Mouse (Mus musculus) heart, embryonic 11.5 days (tissue): ENCODE results near the gene Lgals2. TPM values are rescaled to one million over a fixed set of nuclear protein-coding genes. Genes with fewer than 3 reads are reported as not detected.

ENCODE experiments used
- ATAC-seq: fragments of 200-750 bp; cut with Nextera tagmentation; replicated peaks from 2 replicates; pipeline ENCODE4 v1.8.0; 2017; ENCODE audit warnings: moderate library complexity; ENCODE audit not compliant: insufficient number of reproducible peaks, low FRiP score, low TSS enrichment
- H3K27ac ChIP-seq: fragments of 300-500 bp; sonication (generic); 2 replicates; pipeline ENCODE4 v1.5.1; 2014; ENCODE audit warnings: mild to moderate bottlenecking, low read depth, low read length
- H3K27me3 ChIP-seq: fragments of 300-500 bp; sonication (generic); 2 replicates; pipeline ENCODE4 v1.6.1; 2014; ENCODE audit warnings: mild to moderate bottlenecking, low read length, mixed read lengths; ENCODE audit not compliant: control insufficient read depth, insufficient read depth
- H3K36me3 ChIP-seq: fragments of 300-500 bp; sonication (generic); 2 replicates; pipeline ENCODE4 v1.6.1; 2014; ENCODE audit warnings: mild to moderate bottlenecking, low read length, moderate library complexity, mixed read lengths; ENCODE audit not compliant: control insufficient read depth, insufficient read depth
- H3K4me1 ChIP-seq: fragments of 300-500 bp; sonication (generic); 2 replicates; pipeline ENCODE4 v1.6.1; 2014; ENCODE audit warnings: low read length; ENCODE audit not compliant: control insufficient read depth, insufficient read depth
- H3K4me2 ChIP-seq: fragments of 300-500 bp; sonication (generic); 2 replicates; pipeline ENCODE4 v1.6.1; 2014; ENCODE audit warnings: mild to moderate bottlenecking, moderate library complexity
- H3K4me3 ChIP-seq: fragments of 300-500 bp; sonication (generic); 2 replicates; pipeline ENCODE4 v1.5.1; 2014; ENCODE audit warnings: low read depth, low read length
- H3K9ac ChIP-seq: fragments of 300-500 bp; sonication (generic); 2 replicates; pipeline ENCODE4 v1.6.1; 2014; ENCODE audit warnings: mild to moderate bottlenecking, low read depth, low read length, moderate library complexity
- H3K9me3 ChIP-seq: fragments of 300-500 bp; sonication (generic); replicated peaks from 2 replicates; pipeline ENCODE4 v1.6.1; 2016; ENCODE audit warnings: low read length; ENCODE audit not compliant: control insufficient read depth
- WGBS: fragments of 180-500 bp; shearing (Covaris S2); extraction: QIAGEN DNeasy Blood & Tissue Kit; methylation state at CpG from one replicate; pipeline ENCODE4 v1.1.7; 2014; ENCODE audit not compliant: insufficient replicate concordance; 5-methylcytosine and 5-hydroxymethylcytosine counted together
- polyA plus RNA-seq: library from polyadenylated mRNA; unstranded; fragments of >200 nt; fragmentation: Nextera tagmentation; extraction: Ambion mirVana; gene quantifications from 2 replicates; pipeline ENCODE4 v1.2.1, GENCODE M21; 2014

The Lgals2 gene
- polyA plus RNA-seq, 1 experiment from 2014 or later: 0.49 TPM

DNA sequence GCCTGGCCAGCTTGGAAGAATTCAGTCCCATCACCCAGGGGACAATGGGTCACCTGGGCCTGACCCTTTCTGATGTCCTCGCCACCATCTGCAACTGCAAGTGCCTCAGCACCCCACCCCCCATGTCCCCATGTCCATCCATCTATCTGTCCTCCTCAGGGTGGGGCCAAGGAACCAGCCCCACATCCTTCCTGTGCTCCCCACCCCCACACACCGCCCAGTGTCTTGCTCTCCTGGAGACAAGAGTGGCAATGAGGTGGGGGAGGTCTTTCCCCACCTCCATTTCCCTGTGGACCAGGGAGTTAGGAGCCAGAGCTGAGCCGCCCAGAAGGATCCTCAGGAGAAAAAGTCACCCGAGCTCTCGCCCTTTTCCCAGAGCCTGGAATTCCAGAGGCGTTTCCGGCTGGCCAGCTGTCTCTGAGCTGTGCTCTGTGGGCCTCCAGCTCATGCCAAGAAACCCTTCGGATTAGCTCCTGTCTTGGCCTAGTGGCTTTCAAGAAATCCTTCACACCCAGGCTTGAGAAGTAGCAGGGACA is 19.2 kb downstream of the Lgals2 start:
- WGBS: 17% methylated on average over 8 of the region's 8 CpGs
- no peak for ATAC-seq
- H3K4me2 ChIP-seq: no peak overlapping the region; the same call in 1 of the 2 replicates
- H3K27me3 ChIP-seq: peaks cover 4% of the 10 kb centered on the region; the same call in 1 of the 2 replicates
- H3K9me3 ChIP-seq: no peaks in the 10 kb centered on the region
- H3K9ac ChIP-seq: peak overlapping the region; percentile 47; the same call in 1 of the 2 replicates
- no peak overlapping the region for H3K4me3 ChIP-seq
- peaks cover 57% of the 10 kb centered on the region for H3K4me1 ChIP-seq
- no peaks in the 10 kb centered on the region for H3K36me3 ChIP-seq
- H3K27ac ChIP-seq: peak overlapping the region; percentile 94

- no peak overlapping the region for H3K4me3 ChIP-seq
- H3K9me3 ChIP-seq: no peaks in the 10 kb centered on the region
- H3K27me3 ChIP-seq: no peaks in the 10 kb centered on the region
- WGBS: 9% methylated on average over 12 of the region's 12 CpGs
- H3K4me1 ChIP-seq: peaks cover 56% of the 10 kb centered on the region
- peak overlapping the region; percentile 1; the same call in 1 of the 2 replicates for H3K9ac ChIP-seq
- H3K4me2 ChIP-seq: no peak overlapping the region
- no peaks in the 10 kb centered on the region for H3K36me3 ChIP-seq
- ATAC-seq: peak; percentile 46
- H3K27ac ChIP-seq: peak overlapping the region; percentile 94
These were observed 19.9 kb downstream of the Lgals2 start for GRCm38 (mm10) chr15:78835200-78836085.

GRCm38 (mm10) chr15:78834233-78835005 is 20.9 kb downstream of the Lgals2 start:
- H3K27me3 ChIP-seq: no peaks in the 10 kb centered on the region
- ATAC-seq: no peak
- H3K36me3 ChIP-seq: no peaks in the 10 kb centered on the region
- H3K9me3 ChIP-seq: no peaks in the 10 kb centered on the region
- H3K9ac ChIP-seq: no peak overlapping the region
- H3K4me2 ChIP-seq: no peak overlapping the region
- H3K4me1 ChIP-seq: peaks cover 50% of the 10 kb centered on the region
- no peak overlapping the region for H3K4me3 ChIP-seq
- H3K27ac ChIP-seq: peak overlapping the region; percentile 94
- WGBS: 26% methylated on average over 10 of the region's 10 CpGs

DNA sequence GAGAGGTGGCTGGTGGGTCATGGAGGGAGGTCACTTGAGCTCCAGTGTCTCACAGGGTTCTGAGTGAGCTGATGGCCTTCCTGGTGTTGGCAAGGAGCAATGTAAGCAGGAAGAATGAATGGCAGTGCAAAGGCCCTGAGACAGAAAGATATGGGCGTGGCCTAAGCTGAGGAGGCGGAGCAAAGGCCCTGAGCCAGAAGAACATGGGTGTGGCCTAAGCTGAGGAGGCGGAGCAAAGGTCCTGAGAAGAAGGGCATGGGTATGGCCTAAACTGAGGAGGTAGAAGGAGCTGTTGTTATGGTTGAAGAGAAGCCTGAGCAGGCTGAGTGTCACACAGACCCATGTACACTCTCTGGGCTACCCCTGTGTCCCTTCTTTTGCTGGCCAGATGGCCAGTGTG is 21.7 kb downstream of the Lgals2 start:
- WGBS: 87% methylated on average over 3 of the region's 3 CpGs
- no peaks in the 10 kb centered on the region for H3K27me3 ChIP-seq
- no peak overlapping the region for H3K9ac ChIP-seq
- no peak for ATAC-seq
- H3K36me3 ChIP-seq: no peaks in the 10 kb centered on the region
- H3K4me2 ChIP-seq: no peak overlapping the region
- no peak overlapping the region for H3K4me3 ChIP-seq
- H3K27ac ChIP-seq: peak overlapping the region; percentile 94
- H3K4me1 ChIP-seq: peaks cover 50% of the 10 kb centered on the region
- H3K9me3 ChIP-seq: no peaks in the 10 kb centered on the region

DNA sequence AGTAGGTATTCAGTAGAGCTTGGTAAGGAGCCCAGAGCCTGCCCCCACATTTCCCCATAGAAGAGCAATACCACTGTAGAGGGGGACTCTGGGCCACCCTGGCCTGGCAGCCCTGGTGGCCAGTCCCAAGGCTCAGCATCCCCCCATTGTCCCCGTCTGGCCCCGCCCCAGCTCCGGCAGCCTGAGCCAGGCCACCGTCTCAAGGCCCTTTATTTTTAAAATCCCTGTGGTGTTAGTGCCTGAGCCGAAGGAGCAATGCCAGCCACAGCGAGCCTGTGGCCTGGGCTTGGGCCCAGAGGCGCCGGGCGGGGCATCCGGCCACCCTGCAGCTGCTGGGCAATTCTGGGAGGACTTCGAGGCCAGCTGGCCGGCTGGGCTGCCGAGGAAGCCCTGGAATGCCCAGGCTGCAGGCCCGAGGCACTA is 22.6 kb downstream of the Lgals2 start:
- peak overlapping the region; percentile 66 for H3K9ac ChIP-seq
- WGBS: 24% methylated on average over 14 of the region's 14 CpGs

GRCm38 (mm10) chr15:78831720-78832657 is 23.3 kb downstream of the Lgals2 start:
- peak overlapping the region; percentile 66; the same call in 1 of the 2 replicates for H3K9ac ChIP-seq
- ATAC-seq: peak; percentile 46; the same call in 1 of the 2 replicates
- 37% methylated on average over 19 of the region's 19 CpGs for WGBS
- peak overlapping the region; percentile 94 for H3K27ac ChIP-seq
- H3K9me3 ChIP-seq: no peaks in the 10 kb centered on the region
- peak overlapping the region; percentile 40 for H3K4me2 ChIP-seq
- no peaks in the 10 kb centered on the region for H3K36me3 ChIP-seq
- peaks cover 2% of the 10 kb centered on the region; the same call in 1 of the 2 replicates for H3K27me3 ChIP-seq
- H3K4me3 ChIP-seq: peak overlapping the region; percentile 1; the same call in 1 of the 2 replicates
- peaks cover 52% of the 10 kb centered on the region for H3K4me1 ChIP-seq

More for the DNA sequence above, 22.6 kb downstream of the Lgals2 start:
- peak overlapping the region; percentile 40; the same call in 1 of the 2 replicates for H3K4me2 ChIP-seq
- H3K9me3 ChIP-seq: no peaks in the 10 kb centered on the region
- H3K4me3 ChIP-seq: no peak overlapping the region
- peaks cover 2% of the 10 kb centered on the region; the same call in 1 of the 2 replicates for H3K27me3 ChIP-seq
- no peaks in the 10 kb centered on the region for H3K36me3 ChIP-seq
- H3K4me1 ChIP-seq: peaks cover 52% of the 10 kb centered on the region
- H3K27ac ChIP-seq: peak overlapping the region; percentile 94
- ATAC-seq: peak; percentile 28; the same call in 1 of the 2 replicates

DNA sequence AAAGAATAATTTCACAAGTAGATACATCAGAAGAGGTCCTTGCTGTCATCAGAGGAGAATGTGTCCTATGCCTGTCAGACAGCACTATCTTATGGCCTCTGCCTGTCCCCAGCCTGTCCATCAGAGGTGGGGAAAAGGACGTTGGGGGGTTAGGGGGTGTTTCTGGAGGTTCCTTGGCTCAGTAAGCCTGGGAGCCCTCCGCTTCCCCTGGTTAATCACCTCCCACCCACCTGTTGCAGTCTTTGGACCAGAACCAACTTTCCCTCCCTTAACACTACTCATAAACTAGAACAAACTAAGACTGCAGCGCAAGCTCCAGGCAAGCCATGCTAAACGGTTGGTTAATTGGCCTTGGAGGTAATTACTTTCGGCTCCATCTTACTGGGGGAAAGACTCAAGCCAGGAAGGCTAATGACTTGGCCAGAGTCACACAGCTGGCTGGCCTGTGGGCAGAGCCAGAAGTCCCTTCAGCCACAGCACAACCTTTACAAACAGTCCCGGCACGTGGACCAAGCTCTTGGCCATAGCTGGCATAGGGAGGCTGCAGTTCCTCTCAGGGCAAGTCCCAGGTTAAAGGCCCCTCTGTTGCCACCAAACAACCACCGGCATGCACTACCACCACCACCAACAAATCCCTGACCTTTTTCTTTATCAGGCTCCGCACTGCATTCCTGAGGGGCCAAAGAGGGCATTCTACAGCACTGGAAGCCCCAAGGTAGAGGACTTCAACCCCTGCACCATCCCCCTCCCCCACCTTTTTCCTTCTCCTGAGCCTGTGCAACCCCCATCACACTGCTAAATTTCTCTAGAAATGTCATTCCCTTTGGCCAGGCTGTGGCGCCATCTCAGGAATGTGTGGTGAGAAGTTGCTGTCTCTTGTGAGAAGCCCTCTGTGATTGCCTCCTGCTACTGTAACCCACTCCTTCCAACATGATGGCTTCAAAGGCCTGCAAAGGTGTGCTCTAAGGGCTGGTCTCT is 24.3 kb downstream of the Lgals2 start:
- H3K4me2 ChIP-seq: no peak overlapping the region
- no peak for ATAC-seq
- H3K27ac ChIP-seq: peak overlapping the region; percentile 94; the same call in 1 of the 2 replicates
- H3K9ac ChIP-seq: no peak overlapping the region
- 54% methylated on average over 10 of the region's 10 CpGs for WGBS
- H3K27me3 ChIP-seq: peaks cover 2% of the 10 kb centered on the region; the same call in 1 of the 2 replicates
- H3K4me3 ChIP-seq: no peak overlapping the region
- no peaks in the 10 kb centered on the region for H3K9me3 ChIP-seq
- no peaks in the 10 kb centered on the region for H3K36me3 ChIP-seq
- H3K4me1 ChIP-seq: peaks cover 48% of the 10 kb centered on the region
